Mouse (Mus musculus): ENCODE data around the gene Grid2. TPM values are rescaled to one million over a fixed set of nuclear protein-coding genes. Genes with fewer than 3 reads are reported as not detected.

Gene Grid2
- polyA plus RNA-seq, 1 experiment from 2014 or later, result 0.76 TPM

- ATAC-seq (replicated peaks; ENCODE audit: insufficient number of reproducible peaks, low FRiP score, low TSS enrichment), result no peak
- H3K4me1 ChIP-seq (ENCODE audit: control insufficient read depth, insufficient read depth, low read length), result 0 out of 2 replicates have a peak, but pooled peaks cover 2% of the 10 kb centered on the region
- H3K9ac ChIP-seq (ENCODE audit: low read depth, low read length), result no peak overlapping the region
- H3K4me3 ChIP-seq (ENCODE audit: low read depth, low read length), result no peak overlapping the region
- no peak overlapping the region for H3K4me2 ChIP-seq
- 37% methylated on average over 9 of the region's 9 CpGs for WGBS (ENCODE audit: insufficient replicate concordance)
- no peaks in the 10 kb centered on the region for H3K9me3 ChIP-seq (replicated peaks; ENCODE audit: control insufficient read depth, low read length)
- H3K36me3 ChIP-seq (ENCODE audit: control insufficient read depth, insufficient read depth, low read length), result no peaks in the 10 kb centered on the region
- peaks cover 8% of the 10 kb centered on the region; the same call in 1 of the 2 replicates for H3K27me3 ChIP-seq (ENCODE audit: control insufficient read depth, insufficient read depth, low read length)
- H3K27ac ChIP-seq (ENCODE audit: low read depth, low read length), result no peak overlapping the region
These were observed 1428.3 kb downstream of the Grid2 start for GRCm38 (mm10) chr6:64683974-64684373.

DNA sequence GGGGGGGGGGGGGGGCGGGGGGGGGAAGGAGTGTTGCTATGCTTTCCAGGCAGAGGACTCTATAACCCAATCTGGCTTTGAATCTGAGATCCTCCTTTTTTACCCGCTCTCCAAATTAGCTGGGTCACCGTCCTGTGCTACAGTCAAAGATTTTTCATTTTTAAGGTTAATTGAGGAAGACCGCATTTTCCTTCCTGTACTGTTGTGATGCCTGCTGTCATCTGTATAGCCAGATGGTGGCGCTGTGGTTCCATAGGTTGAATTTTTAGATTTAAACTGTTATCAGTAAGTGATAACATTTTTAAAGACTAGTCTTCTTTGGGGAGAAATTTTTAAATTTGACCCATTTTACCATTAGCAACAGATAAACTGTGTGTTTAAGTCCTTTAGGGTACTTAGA is 1429.3 kb downstream of the Grid2 start:
- ATAC-seq (replicated peaks; ENCODE audit: insufficient number of reproducible peaks, low FRiP score, low TSS enrichment), result no peak
- WGBS (ENCODE audit: insufficient replicate concordance), result 7% methylated on average over 5 of the region's 5 CpGs

DNA sequence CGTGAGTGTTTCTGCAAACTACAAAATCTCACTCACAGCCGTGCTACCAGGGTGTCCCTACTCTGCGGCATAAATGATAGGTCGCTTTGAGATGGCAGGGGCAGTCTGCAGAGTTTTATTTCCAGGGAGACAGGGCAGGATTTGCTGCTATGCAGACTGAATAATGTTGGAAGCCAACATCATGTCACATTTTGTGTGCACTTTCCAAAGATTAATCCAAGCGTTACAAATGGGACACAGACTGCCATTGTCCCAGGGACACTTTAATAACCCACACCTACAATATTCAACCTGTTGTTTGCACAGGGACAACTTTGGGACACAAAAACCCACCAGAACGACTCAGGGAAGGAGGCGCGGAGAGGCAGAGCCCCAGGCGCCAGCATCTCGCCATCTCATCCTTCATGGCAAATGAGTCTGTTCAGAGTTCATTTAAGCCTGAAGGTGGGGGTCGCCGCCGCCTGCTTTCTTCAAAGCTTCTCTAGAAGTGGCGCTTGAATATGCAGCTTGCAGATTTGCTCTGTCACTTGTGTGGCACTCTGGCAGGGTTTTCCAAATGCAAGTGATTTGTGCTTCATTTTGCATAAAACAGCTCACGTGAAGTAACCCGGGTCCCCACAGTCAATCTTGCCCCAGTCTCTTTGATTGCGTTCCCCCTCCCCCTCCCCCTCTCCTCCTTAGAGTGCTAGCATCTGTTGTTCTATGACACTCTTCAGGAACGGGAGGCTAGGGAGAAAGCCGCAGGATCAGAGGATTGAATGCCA is 1432.7 kb downstream of the Grid2 start:
- Histone ChIP-seq H3K27me3 (ENCODE audit: control insufficient read depth, insufficient read depth, low read length) (peaks cover 8% of the 10 kb centered on the region; the same call in 1 of the 2 replicates), H3K9me3 (replicated peaks; ENCODE audit: control insufficient read depth, low read length) (no peaks in the 10 kb centered on the region), H3K4me1 (ENCODE audit: control insufficient read depth, insufficient read depth, low read length) (0 out of 2 replicates have a peak, but pooled peaks cover 2% of the 10 kb centered on the region), H3K4me2 (peak overlapping the region; percentile 36), H3K4me3 (ENCODE audit: low read depth, low read length) (no peak overlapping the region), H3K36me3 (ENCODE audit: control insufficient read depth, insufficient read depth, low read length) (no peaks in the 10 kb centered on the region), H3K9ac (ENCODE audit: low read depth, low read length) (no peak overlapping the region), H3K27ac (ENCODE audit: low read depth, low read length) (no peak overlapping the region)
- no peak for ATAC-seq (replicated peaks; ENCODE audit: insufficient number of reproducible peaks, low FRiP score, low TSS enrichment)
- 10% methylated on average over 19 of the region's 19 CpGs for WGBS (ENCODE audit: insufficient replicate concordance)

More for the DNA sequence above, 1429.3 kb downstream of the Grid2 start:
- Histone ChIP-seq H3K4me3 (ENCODE audit: low read depth, low read length) (no peak overlapping the region), H3K9me3 (replicated peaks; ENCODE audit: control insufficient read depth, low read length) (no peaks in the 10 kb centered on the region), H3K27me3 (ENCODE audit: control insufficient read depth, insufficient read depth, low read length) (peaks cover 8% of the 10 kb centered on the region; the same call in 1 of the 2 replicates), H3K4me1 (ENCODE audit: control insufficient read depth, insufficient read depth, low read length) (0 out of 2 replicates have a peak, but pooled peaks cover 2% of the 10 kb centered on the region), H3K36me3 (ENCODE audit: control insufficient read depth, insufficient read depth, low read length) (no peaks in the 10 kb centered on the region), H3K4me2 (peak overlapping the region; percentile 39), H3K27ac (ENCODE audit: low read depth, low read length) (no peak overlapping the region), H3K9ac (ENCODE audit: low read depth, low read length) (no peak overlapping the region)

DNA sequence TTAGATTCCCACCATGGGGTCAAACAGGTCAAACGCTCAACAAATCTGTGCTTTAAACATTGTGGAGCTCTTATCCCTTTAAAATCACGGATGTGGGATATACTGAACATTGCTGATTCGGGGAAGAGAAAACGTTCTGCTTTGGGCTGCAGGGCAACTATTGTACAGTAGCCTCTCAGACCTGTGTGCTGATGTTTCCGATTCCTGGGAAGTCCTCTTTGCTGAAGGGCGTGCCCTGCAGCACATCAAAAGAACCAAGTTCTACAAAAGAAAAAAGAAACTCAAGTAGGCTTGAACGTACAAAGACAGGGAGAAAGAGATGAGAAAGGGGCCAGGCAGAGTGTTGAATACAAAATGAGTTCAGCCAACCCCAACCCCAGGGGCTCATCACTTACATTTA is 1439.0 kb downstream of the Grid2 start:
- Histone ChIP-seq H3K4me3 (ENCODE audit: low read depth, low read length) (no peak overlapping the region), H3K9ac (ENCODE audit: low read depth, low read length) (no peak overlapping the region), H3K27ac (ENCODE audit: low read depth, low read length) (no peak overlapping the region), H3K36me3 (ENCODE audit: control insufficient read depth, insufficient read depth, low read length) (no peaks in the 10 kb centered on the region), H3K27me3 (ENCODE audit: control insufficient read depth, insufficient read depth, low read length) (no peaks in the 10 kb centered on the region), H3K4me2 (no peak overlapping the region), H3K9me3 (replicated peaks; ENCODE audit: control insufficient read depth, low read length) (no peaks in the 10 kb centered on the region), H3K4me1 (ENCODE audit: control insufficient read depth, insufficient read depth, low read length) (no peaks in the 10 kb centered on the region)
- WGBS (ENCODE audit: insufficient replicate concordance), result 55% methylated on average over 7 of the region's 7 CpGs
- ATAC-seq (replicated peaks; ENCODE audit: insufficient number of reproducible peaks, low FRiP score, low TSS enrichment), result no peak

- Histone ChIP-seq H3K4me2 (no peak overlapping the region), H3K27ac (ENCODE audit: low read depth, low read length) (no peak overlapping the region), H3K36me3 (ENCODE audit: control insufficient read depth, insufficient read depth, low read length) (no peaks in the 10 kb centered on the region), H3K4me3 (ENCODE audit: low read depth, low read length) (no peak overlapping the region), H3K9me3 (replicated peaks; ENCODE audit: control insufficient read depth, low read length) (no peaks in the 10 kb centered on the region), H3K27me3 (ENCODE audit: control insufficient read depth, insufficient read depth, low read length) (no peaks in the 10 kb centered on the region), H3K9ac (ENCODE audit: low read depth, low read length) (no peak overlapping the region), H3K4me1 (ENCODE audit: control insufficient read depth, insufficient read depth, low read length) (no peaks in the 10 kb centered on the region)
- WGBS (ENCODE audit: insufficient replicate concordance), result 68% methylated on average over 2 of the region's 2 CpGs
- no peak for ATAC-seq (replicated peaks; ENCODE audit: insufficient number of reproducible peaks, low FRiP score, low TSS enrichment)
These were observed 1448.0 kb downstream of the Grid2 start for GRCm38 (mm10) chr6:64703659-64704058.

- peaks cover 48% of the 10 kb centered on the region for H3K27me3 ChIP-seq (ENCODE audit: control insufficient read depth, insufficient read depth, low read length)
- H3K4me2 ChIP-seq, result peak overlapping the region; percentile 89
- H3K36me3 ChIP-seq (ENCODE audit: control insufficient read depth, insufficient read depth, low read length), result no peaks in the 10 kb centered on the region
- peaks cover 4% of the 10 kb centered on the region; the same call in 1 of the 2 replicates for H3K4me1 ChIP-seq (ENCODE audit: control insufficient read depth, insufficient read depth, low read length)
- no peak overlapping the region for H3K27ac ChIP-seq (ENCODE audit: low read depth, low read length)
- no peak overlapping the region for H3K9ac ChIP-seq (ENCODE audit: low read depth, low read length)
- peak overlapping the region; percentile 52 for H3K4me3 ChIP-seq (ENCODE audit: low read depth, low read length)
- no peak for ATAC-seq (replicated peaks; ENCODE audit: insufficient number of reproducible peaks, low FRiP score, low TSS enrichment)
- no peaks in the 10 kb centered on the region for H3K9me3 ChIP-seq (replicated peaks; ENCODE audit: control insufficient read depth, low read length)
- under 1% methylated on average over 29 of the region's 29 CpGs for WGBS (ENCODE audit: insufficient replicate concordance)
These were observed 1472.2 kb downstream of the Grid2 start for GRCm38 (mm10) chr6:64727751-64728403.

- Histone ChIP-seq H3K9ac (ENCODE audit: low read depth, low read length) (no peak within 1 kb of the TSS), H3K27me3 (ENCODE audit: control insufficient read depth, insufficient read depth, low read length) (peaks cover 53% of the 10 kb centered on the region), H3K27ac (ENCODE audit: low read depth, low read length) (no peak within 1 kb of the TSS), H3K4me2 (peak within 1 kb of the TSS; percentile 89), H3K9me3 (replicated peaks; ENCODE audit: control insufficient read depth, low read length) (no peaks in the 10 kb centered on the region), H3K4me1 (ENCODE audit: control insufficient read depth, insufficient read depth, low read length) (peaks cover 4% of the 10 kb centered on the region; the same call in 1 of the 2 replicates), H3K36me3 (ENCODE audit: control insufficient read depth, insufficient read depth, low read length) (no peaks in the 10 kb centered on the region), H3K4me3 (ENCODE audit: low read depth, low read length) (peak within 1 kb of the TSS; percentile 52)
- WGBS (ENCODE audit: insufficient replicate concordance), result under 1% methylated on average over 34 of the region's 34 CpGs
- peak; percentile 65 for ATAC-seq (replicated peaks; ENCODE audit: insufficient number of reproducible peaks, low FRiP score, low TSS enrichment)
These were observed 1473.0 kb downstream of the Grid2 start, which contains the start of gene Atoh1 for GRCm38 (mm10) chr6:64728499-64729198. Atoh1 (plus strand) TSS chr6:64729125.

GRCm38 (mm10) chr6:64729231-64730011 is 1473.7 kb downstream of the Grid2 start:
- no peaks in the 10 kb centered on the region for H3K9me3 ChIP-seq (replicated peaks; ENCODE audit: control insufficient read depth, low read length)
- peak overlapping the region; percentile 52 for H3K4me3 ChIP-seq (ENCODE audit: low read depth, low read length)
- ATAC-seq (replicated peaks; ENCODE audit: insufficient number of reproducible peaks, low FRiP score, low TSS enrichment), result peak; percentile 43
- peaks cover 4% of the 10 kb centered on the region; the same call in 1 of the 2 replicates for H3K4me1 ChIP-seq (ENCODE audit: control insufficient read depth, insufficient read depth, low read length)
- no peak overlapping the region for H3K9ac ChIP-seq (ENCODE audit: low read depth, low read length)
- peak overlapping the region; percentile 89 for H3K4me2 ChIP-seq
- no peaks in the 10 kb centered on the region for H3K36me3 ChIP-seq (ENCODE audit: control insufficient read depth, insufficient read depth, low read length)
- H3K27me3 ChIP-seq (ENCODE audit: control insufficient read depth, insufficient read depth, low read length), result peaks cover 60% of the 10 kb centered on the region
- no peak overlapping the region for H3K27ac ChIP-seq (ENCODE audit: low read depth, low read length)
- WGBS (ENCODE audit: insufficient replicate concordance), result under 1% methylated on average over 52 of the region's 53 CpGs

All from heart, embryonic 11.5 days (tissue).